Mouse (Mus musculus) embryonic facial prominence, embryonic 15.5 days (tissue): ENCODE measurements at regions not wholly inside any gene's neighbourhood (a gene's known extent, or its start where the extent isn't known, plus 50 kb on each side); places are given as distances from the start of the nearest gene placed in this dataset.

ENCODE experiments used
- ATAC-seq: fragments of 200-750 bp; cut with Nextera tagmentation; 2 replicates; pipeline ENCODE4 v1.8.0; 2017; ENCODE audit warnings: low read depth, moderate TSS enrichment; ENCODE audit not compliant: insufficient number of reproducible peaks, low FRiP score, low TSS enrichment
- H3K27ac ChIP-seq: fragments of 300-500 bp; sonication (generic); replicated peaks from 2 replicates; pipeline ENCODE4 v1.5.1; 2015; ENCODE audit warnings: mild to moderate bottlenecking, inconsistent platforms
- H3K27me3 ChIP-seq: fragments of 300-500 bp; sonication (generic); 2 replicates; pipeline ENCODE4 v1.6.1; 2015; ENCODE audit warnings: inconsistent platforms
- H3K36me3 ChIP-seq: fragments of 300-500 bp; sonication (generic); 2 replicates; pipeline ENCODE4 v1.6.1; 2015; ENCODE audit warnings: mild to moderate bottlenecking, inconsistent platforms
- H3K4me1 ChIP-seq: fragments of 300-500 bp; sonication (generic); 2 replicates; pipeline ENCODE4 v1.6.1; 2015; ENCODE audit warnings: inconsistent platforms
- H3K4me2 ChIP-seq: fragments of 300-500 bp; sonication (generic); replicated peaks from 2 replicates; pipeline ENCODE4 v1.6.1; 2015; ENCODE audit warnings: mild to moderate bottlenecking, inconsistent platforms
- H3K4me3 ChIP-seq: fragments of 300-500 bp; sonication (generic); replicated peaks from 2 replicates; pipeline ENCODE4 v1.5.1; 2015; ENCODE audit warnings: mild to moderate bottlenecking, inconsistent platforms
- H3K9ac ChIP-seq: fragments of 300-500 bp; sonication (generic); 2 replicates; pipeline ENCODE4 v1.6.1; 2015; ENCODE audit warnings: inconsistent platforms
- H3K9me3 ChIP-seq: fragments of 300-500 bp; sonication (generic); replicated peaks from 2 replicates; pipeline ENCODE4 v1.6.1; 2016; ENCODE audit warnings: inconsistent platforms
- WGBS: fragments of 180-500 bp; shearing (Covaris S2); methylation state at CpG from one replicate; pipeline ENCODE4 v1.1.7; 2015; 5-methylcytosine and 5-hydroxymethylcytosine counted together

GRCm38 (mm10) chr13:28898900-28899299 is 54.6 kb downstream of the Sox4 start:
- Histone ChIP-seq H3K4me3 (no peak overlapping the region), H3K4me1 (no peaks in the 10 kb centered on the region), H3K36me3 (no peaks in the 10 kb centered on the region), H3K4me2 (no peak overlapping the region), H3K27me3 (no peaks in the 10 kb centered on the region), H3K9me3 (no peaks in the 10 kb centered on the region), H3K9ac (no peak overlapping the region), H3K27ac (no peak overlapping the region)
- 87% methylated on average over 4 of the region's 4 CpGs for WGBS
- ATAC-seq = no peak

GRCm38 (mm10) chr13:28892896-28893295 is 60.6 kb downstream of the Sox4 start:
- Histone ChIP-seq H3K36me3 (no peaks in the 10 kb centered on the region), H3K4me3 (no peak overlapping the region), H3K4me2 (no peak overlapping the region), H3K9ac (no peak overlapping the region), H3K4me1 (no peaks in the 10 kb centered on the region), H3K9me3 (no peaks in the 10 kb centered on the region), H3K27me3 (no peaks in the 10 kb centered on the region), H3K27ac (no peak overlapping the region)
- 78% methylated on average over 6 of the region's 6 CpGs for WGBS
- ATAC-seq = no peak

GRCm38 (mm10) chr13:28887098-28887497 is 66.4 kb downstream of the Sox4 start:
- Histone ChIP-seq H3K27ac (no peak overlapping the region), H3K4me2 (peak overlapping the region; percentile 28), H3K9ac (no peak overlapping the region), H3K27me3 (peaks cover 4% of the 10 kb centered on the region; the same call in 1 of the 2 replicates), H3K4me1 (peaks cover 20% of the 10 kb centered on the region), H3K36me3 (no peaks in the 10 kb centered on the region), H3K4me3 (0 out of 2 replicates have a peak overlapping the region, but pooled peaks have one; percentile 8), H3K9me3 (no peaks in the 10 kb centered on the region)
- WGBS = 13% methylated on average over 13 of the region's 13 CpGs
- no peak for ATAC-seq

- no peak overlapping the region for H3K9ac ChIP-seq
- H3K27ac ChIP-seq = no peak overlapping the region
- peak overlapping the region; percentile 28 for H3K4me2 ChIP-seq
- WGBS = 14% methylated on average over 11 of the region's 11 CpGs
- no peak for ATAC-seq
- peaks cover 4% of the 10 kb centered on the region; the same call in 1 of the 2 replicates for H3K27me3 ChIP-seq
- peaks cover 24% of the 10 kb centered on the region for H3K4me1 ChIP-seq
- no peaks in the 10 kb centered on the region for H3K36me3 ChIP-seq
- H3K9me3 ChIP-seq = no peaks in the 10 kb centered on the region
- 0 out of 2 replicates have a peak overlapping the region, but pooled peaks have one; percentile 8 for H3K4me3 ChIP-seq
Measured at GRCm38 (mm10) chr13:28886691-28887090, 66.8 kb downstream of the Sox4 start.

- H3K27me3 ChIP-seq = peaks cover 4% of the 10 kb centered on the region; the same call in 1 of the 2 replicates
- H3K36me3 ChIP-seq = no peaks in the 10 kb centered on the region
- H3K4me3 ChIP-seq = peak overlapping the region; percentile 52
- peak overlapping the region; percentile 67 for H3K4me2 ChIP-seq
- peaks cover 34% of the 10 kb centered on the region for H3K4me1 ChIP-seq
- no peak overlapping the region for H3K27ac ChIP-seq
- peak; percentile 41; the same call in 1 of the 2 replicates for ATAC-seq
- H3K9ac ChIP-seq = peak overlapping the region; percentile 33
- WGBS = under 1% methylated on average over 30 of the region's 30 CpGs
- no peaks in the 10 kb centered on the region for H3K9me3 ChIP-seq
Measured at GRCm38 (mm10) chr13:28885083-28886037, 68.2 kb downstream of the Sox4 start.

- H3K4me1 ChIP-seq = peaks cover 35% of the 10 kb centered on the region
Measured at GRCm38 (mm10) chr13:28884191-28884820, 69.2 kb downstream of the Sox4 start.

GRCm38 (mm10) chr13:28883398-28883797 is 70.1 kb downstream of the Sox4 start:
- H3K4me3 ChIP-seq = peak overlapping the region; percentile 52
- ATAC-seq = no peak
- no peak overlapping the region for H3K27ac ChIP-seq
- peak overlapping the region; percentile 67 for H3K4me2 ChIP-seq
- H3K36me3 ChIP-seq = no peaks in the 10 kb centered on the region
- 29% methylated on average over 8 of the region's 8 CpGs for WGBS
- H3K4me1 ChIP-seq = peaks cover 41% of the 10 kb centered on the region
- H3K27me3 ChIP-seq = peaks cover 4% of the 10 kb centered on the region; the same call in 1 of the 2 replicates
- no peaks in the 10 kb centered on the region for H3K9me3 ChIP-seq
- H3K9ac ChIP-seq = no peak overlapping the region

More at GRCm38 (mm10) chr13:28884191-28884820, 69.2 kb downstream of the Sox4 start:
- Histone ChIP-seq H3K27ac (no peak overlapping the region), H3K4me3 (peak overlapping the region; percentile 52), H3K36me3 (no peaks in the 10 kb centered on the region), H3K4me2 (peak overlapping the region; percentile 67), H3K9me3 (no peaks in the 10 kb centered on the region), H3K27me3 (peaks cover 4% of the 10 kb centered on the region; the same call in 1 of the 2 replicates), H3K9ac (peak overlapping the region; percentile 33)
- no peak for ATAC-seq
- 0% methylated on average over 26 of the region's 26 CpGs for WGBS

- Histone ChIP-seq H3K27ac (no peak overlapping the region), H3K4me2 (peak overlapping the region; percentile 36), H3K27me3 (no peaks in the 10 kb centered on the region), H3K4me1 (peaks cover 32% of the 10 kb centered on the region; the same call in 1 of the 2 replicates), H3K9ac (no peak overlapping the region), H3K4me3 (0 out of 2 replicates have a peak overlapping the region, but pooled peaks have one; percentile 4), H3K36me3 (no peaks in the 10 kb centered on the region), H3K9me3 (no peaks in the 10 kb centered on the region)
- no peak for ATAC-seq
- WGBS = 55% methylated on average over 6 of the region's 6 CpGs
Measured at GRCm38 (mm10) chr13:28880888-28881287, 72.6 kb downstream of the Sox4 start.

GRCm38 (mm10) chr13:28878692-28879091 is 74.8 kb downstream of the Sox4 start:
- H3K9ac ChIP-seq = no peak overlapping the region
- no peaks in the 10 kb centered on the region for H3K27me3 ChIP-seq
- WGBS = 69% methylated on average over 3 of the region's 3 CpGs
- no peak overlapping the region for H3K4me3 ChIP-seq
- no peak overlapping the region for H3K4me2 ChIP-seq
- no peaks in the 10 kb centered on the region for H3K36me3 ChIP-seq
- H3K27ac ChIP-seq = no peak overlapping the region
- ATAC-seq = no peak
- H3K4me1 ChIP-seq = peaks cover 27% of the 10 kb centered on the region; the same call in 1 of the 2 replicates
- H3K9me3 ChIP-seq = no peaks in the 10 kb centered on the region

- Histone ChIP-seq H3K4me2 (no peak overlapping the region), H3K4me1 (peaks cover 22% of the 10 kb centered on the region; the same call in 1 of the 2 replicates), H3K27me3 (no peaks in the 10 kb centered on the region), H3K9me3 (no peaks in the 10 kb centered on the region), H3K27ac (no peak overlapping the region), H3K9ac (no peak overlapping the region), H3K36me3 (no peaks in the 10 kb centered on the region), H3K4me3 (no peak overlapping the region)
- WGBS = 68% methylated on average over 4 of the region's 4 CpGs
- ATAC-seq = no peak
Measured at GRCm38 (mm10) chr13:28876771-28877170, 76.7 kb downstream of the Sox4 start.

GRCm38 (mm10) chr13:28870681-28871080 is 82.8 kb downstream of the Sox4 start:
- Histone ChIP-seq H3K36me3 (peaks cover 7% of the 10 kb centered on the region; the same call in 1 of the 2 replicates), H3K4me2 (no peak overlapping the region), H3K4me1 (peaks cover 4% of the 10 kb centered on the region; the same call in 1 of the 2 replicates), H3K4me3 (no peak overlapping the region), H3K9me3 (no peaks in the 10 kb centered on the region), H3K27me3 (no peaks in the 10 kb centered on the region), H3K27ac (no peak overlapping the region), H3K9ac (no peak overlapping the region)
- no peak for ATAC-seq
- WGBS = 90% methylated on average over 4 of the region's 4 CpGs
